Mouse (Mus musculus) intestine, postnatal 0 days (tissue): ENCODE results near the gene Slc39a1. TPM values are rescaled to one million over a fixed set of nuclear protein-coding genes. Genes with fewer than 3 reads are reported as not detected.

Source experiments
- ATAC-seq: fragments of 200-750 bp; cut with Nextera tagmentation; 2 replicates; pipeline ENCODE4 v1.8.0; 2017; ENCODE audit warnings: mild to moderate bottlenecking, moderate TSS enrichment, moderate library complexity
- H3K27ac ChIP-seq: fragments of 300-500 bp; sonication (generic); 2 replicates; pipeline ENCODE4 v1.5.1; 2014; ENCODE audit warnings: mild to moderate bottlenecking, low read depth, low read length, moderate library complexity
- H3K27me3 ChIP-seq: fragments of 300-500 bp; sonication (generic); replicated peaks from 2 replicates; pipeline ENCODE4 v1.6.1; 2014; ENCODE audit warnings: low read length, mixed read lengths; ENCODE audit not compliant: control insufficient read depth, insufficient read depth
- H3K36me3 ChIP-seq: fragments of 300-500 bp; sonication (generic); 2 replicates; pipeline ENCODE4 v1.6.1; 2014; ENCODE audit warnings: mild to moderate bottlenecking, moderate library complexity; ENCODE audit not compliant: control insufficient read depth, insufficient read depth
- H3K4me1 ChIP-seq: fragments of 300-500 bp; sonication (generic); replicated peaks from 2 replicates; pipeline ENCODE4 v1.6.1; 2014; ENCODE audit warnings: antibody characterized with exemption, low read length, mixed read lengths; ENCODE audit not compliant: control insufficient read depth, insufficient read depth
- H3K4me2 ChIP-seq: fragments of 300-500 bp; sonication (generic); replicated peaks from 2 replicates; pipeline ENCODE4 v1.6.1; 2014; ENCODE audit warnings: low read depth, mild to moderate bottlenecking, moderate library complexity
- H3K4me3 ChIP-seq: fragments of 300-500 bp; sonication (generic); 2 replicates; pipeline ENCODE4 v1.5.1; 2014; ENCODE audit warnings: low read depth, low read length
- H3K9ac ChIP-seq: fragments of 300-500 bp; sonication (generic); 2 replicates; pipeline ENCODE4 v1.6.1; 2014; ENCODE audit warnings: mild to moderate bottlenecking, low read depth, low read length
- H3K9me3 ChIP-seq: fragments of 300-500 bp; sonication (generic); 2 replicates; pipeline ENCODE4 v1.6.1; 2016; ENCODE audit warnings: mixed run types; ENCODE audit not compliant: control insufficient read depth
- CTCF ChIP-seq: sonication (generic); IDR thresholded peaks from 2 replicates; pipeline ENCODE4 v1.5.1; 2016; ENCODE audit warnings: low read depth, mild to moderate bottlenecking, control low read depth, antibody characterized with exemption, moderate library complexity
- WGBS: fragments of 180-500 bp; shearing (Covaris S2); extraction: QIAGEN DNeasy Blood & Tissue Kit; methylation state at CpG from one replicate; pipeline ENCODE4 v1.1.7; 2014; 5-methylcytosine and 5-hydroxymethylcytosine counted together
- polyA plus RNA-seq: library from polyadenylated mRNA; unstranded; fragments of >200 nt; fragmentation: Nextera tagmentation; extraction: Ambion mirVana; gene quantifications from 2 replicates; pipeline ENCODE4 v1.2.1, GENCODE M21; 2015

Slc39a1 gene
- polyA plus RNA-seq, 1 experiment from 2014 or later = 153 TPM

DNA sequence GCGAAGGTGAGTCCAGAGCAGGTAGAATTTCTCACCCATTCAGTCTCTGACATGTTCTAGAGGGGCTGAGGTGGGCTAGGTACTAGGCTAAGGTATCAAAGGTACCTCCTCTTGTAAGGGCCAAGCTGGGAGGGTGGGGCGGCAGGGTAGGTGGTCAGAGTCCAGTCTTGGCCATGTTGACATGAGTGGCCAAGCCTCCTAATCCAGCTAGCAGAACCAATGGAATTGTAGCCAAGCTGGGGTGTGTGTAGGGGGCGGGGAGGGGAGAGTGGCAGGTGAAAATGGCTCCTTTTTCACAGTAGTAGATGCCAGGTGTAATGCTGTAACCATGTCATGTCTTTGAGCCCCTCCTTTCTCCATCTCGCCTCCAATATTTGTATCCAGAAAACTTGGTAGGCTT lies 10.5 kb downstream of the Slc39a1 start:
- H3K4me3 ChIP-seq = no peak overlapping the region
- peaks cover 57% of the 10 kb centered on the region for H3K36me3 ChIP-seq
- H3K27me3 ChIP-seq = no peaks in the 10 kb centered on the region
- no peak for TF ChIP-seq CTCF
- 0 out of 2 replicates have a peak, but pooled peaks cover 4% of the 10 kb centered on the region for H3K4me1 ChIP-seq
- H3K4me2 ChIP-seq = no peak overlapping the region
- H3K9ac ChIP-seq = no peak overlapping the region
- H3K9me3 ChIP-seq = no peaks in the 10 kb centered on the region
- 67% methylated on average over 4 of the region's 4 CpGs for WGBS
- no peak for ATAC-seq
- H3K27ac ChIP-seq = no peak overlapping the region

DNA sequence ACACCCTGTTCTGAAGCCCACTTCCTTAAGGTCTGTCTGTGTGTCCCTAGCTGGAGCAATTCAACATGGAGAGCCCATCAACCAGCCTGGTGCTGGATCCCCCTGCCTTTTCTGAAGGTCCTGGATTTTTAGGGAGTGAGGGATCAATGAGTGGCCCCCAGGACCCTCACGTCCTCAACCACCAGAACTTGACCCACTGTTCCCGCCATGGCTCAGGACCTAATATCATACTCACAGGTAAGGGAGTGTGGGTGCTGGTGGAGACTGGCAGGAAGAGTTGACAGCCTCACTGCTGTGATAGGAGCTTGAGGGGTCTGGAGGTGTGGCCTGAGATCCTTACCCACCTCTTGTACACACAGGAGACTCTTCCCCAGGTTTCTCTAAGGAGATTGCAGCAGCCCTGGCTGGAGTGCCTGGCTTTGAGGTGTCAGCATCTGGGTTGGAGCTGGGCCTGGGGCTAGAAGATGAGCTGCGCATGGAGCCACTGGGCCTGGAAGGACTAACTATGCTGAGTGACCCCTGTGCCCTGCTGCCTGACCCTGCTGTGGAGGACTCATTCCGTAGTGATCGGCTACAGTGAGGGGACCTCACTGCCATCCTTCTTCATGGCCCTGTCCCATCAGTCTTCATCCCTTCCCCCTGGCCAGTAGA lies 15.3 kb downstream of the Slc39a1 start:
- H3K4me1 ChIP-seq = no peaks in the 10 kb centered on the region; the same call in 1 of the 2 replicates
- no peaks in the 10 kb centered on the region for H3K27me3 ChIP-seq
- H3K4me2 ChIP-seq = no peak overlapping the region
- H3K4me3 ChIP-seq = no peak overlapping the region
- no peak overlapping the region for H3K27ac ChIP-seq
- H3K9ac ChIP-seq = no peak overlapping the region
- H3K36me3 ChIP-seq = peaks cover 53% of the 10 kb centered on the region
- no peak for TF ChIP-seq CTCF
- no peaks in the 10 kb centered on the region for H3K9me3 ChIP-seq
- no peak for ATAC-seq
- WGBS = 95% methylated on average over 5 of the region's 5 CpGs

DNA sequence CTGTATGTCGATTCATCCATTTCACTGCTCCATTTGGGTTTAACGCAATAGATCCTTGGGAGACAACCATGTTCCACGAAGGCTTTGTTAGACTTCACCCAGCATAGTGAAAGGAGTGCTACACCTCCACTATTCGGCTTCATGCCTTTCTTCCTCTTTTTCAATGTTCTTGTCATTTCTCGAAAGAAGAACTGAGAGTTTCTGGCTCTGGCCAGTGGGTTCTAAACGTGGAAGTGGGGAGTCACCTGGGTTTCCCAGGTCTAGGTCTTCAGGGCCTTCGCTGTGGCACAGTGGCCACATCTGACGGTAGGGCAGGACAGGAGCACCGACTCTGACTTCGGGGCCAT lies 16.7 kb downstream of the Slc39a1 start:
- H3K4me3 ChIP-seq = peak overlapping the region; percentile 69
- H3K9me3 ChIP-seq = no peaks in the 10 kb centered on the region
- no peak for ATAC-seq
- H3K9ac ChIP-seq = peak overlapping the region; percentile 80; the same call in 1 of the 2 replicates
- H3K27me3 ChIP-seq = no peaks in the 10 kb centered on the region
- peak overlapping the region; percentile 84 for H3K4me2 ChIP-seq
- no peak for TF ChIP-seq CTCF
- 34% methylated on average over 10 of the region's 10 CpGs for WGBS
- H3K27ac ChIP-seq = 0 out of 2 replicates have a peak overlapping the region, but pooled peaks have one; percentile 94
- H3K4me1 ChIP-seq = no peaks in the 10 kb centered on the region; the same call in 1 of the 2 replicates
- H3K36me3 ChIP-seq = peaks cover 42% of the 10 kb centered on the region

DNA sequence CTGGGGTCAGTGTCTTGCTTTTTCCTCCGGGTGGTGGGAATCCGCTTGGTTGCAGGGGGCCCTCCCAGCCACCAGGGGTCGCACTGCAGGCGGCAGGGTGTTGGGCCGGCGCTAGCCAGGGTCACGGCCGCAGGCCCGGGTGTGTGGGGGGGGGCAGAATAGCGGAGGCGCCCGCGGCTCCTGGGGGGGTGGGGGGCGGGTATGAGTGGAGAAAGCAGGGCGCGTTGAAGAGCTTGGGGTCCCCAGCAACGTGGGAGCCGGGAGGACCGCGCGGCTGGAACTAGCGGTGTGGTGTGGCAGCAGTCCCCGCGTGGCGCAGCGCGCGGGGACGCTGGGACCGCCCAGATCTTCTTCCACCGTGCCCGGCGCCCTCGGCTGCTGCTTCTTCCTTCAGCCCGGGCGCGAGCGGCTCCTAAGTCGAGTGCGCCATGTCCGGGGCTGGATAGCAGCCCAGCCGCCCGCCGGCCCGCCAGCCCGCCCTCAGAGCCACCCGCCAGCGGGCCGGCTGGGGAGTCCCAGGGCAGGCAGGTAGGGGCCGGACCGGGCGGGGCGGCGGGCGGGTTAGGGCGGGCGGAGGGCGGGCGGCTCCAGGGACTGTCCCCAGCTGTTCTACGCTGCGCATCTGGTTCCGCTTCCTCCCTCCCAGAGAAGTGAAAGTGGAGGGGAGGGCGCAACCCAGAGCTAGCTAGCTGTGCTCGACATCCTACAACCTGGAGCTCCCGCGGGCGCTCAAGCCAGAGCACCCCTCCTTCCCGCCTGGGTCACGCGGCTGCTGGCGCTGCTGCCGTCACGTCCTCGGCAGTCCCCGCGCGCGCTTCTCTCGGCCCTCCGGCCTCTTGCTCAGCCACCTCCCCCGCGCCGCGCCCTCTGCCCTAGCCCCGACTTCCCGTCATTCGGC lies 17.3 kb downstream of the Slc39a1 start, which contains the start of gene Dennd4b:
TSS of gene Dennd4b (plus strand) at position 152 of the 898 bp plus-strand sequence.
- no peaks in the 10 kb centered on the region; the same call in 1 of the 2 replicates for H3K4me1 ChIP-seq
- H3K27ac ChIP-seq = peak within 1 kb of the TSS; percentile 94
- peak within 1 kb of the TSS; percentile 84 for H3K4me2 ChIP-seq
- peak within 1 kb of the TSS; percentile 80 for H3K9ac ChIP-seq
- H3K4me3 ChIP-seq = peak within 1 kb of the TSS; percentile 69
- peak; percentile 92 for TF ChIP-seq CTCF
- H3K27me3 ChIP-seq = no peaks in the 10 kb centered on the region
- peaks cover 36% of the 10 kb centered on the region for H3K36me3 ChIP-seq
- under 1% methylated on average over 71 of the region's 87 CpGs for WGBS
- H3K9me3 ChIP-seq = no peaks in the 10 kb centered on the region
- ATAC-seq = peak; percentile 90

DNA sequence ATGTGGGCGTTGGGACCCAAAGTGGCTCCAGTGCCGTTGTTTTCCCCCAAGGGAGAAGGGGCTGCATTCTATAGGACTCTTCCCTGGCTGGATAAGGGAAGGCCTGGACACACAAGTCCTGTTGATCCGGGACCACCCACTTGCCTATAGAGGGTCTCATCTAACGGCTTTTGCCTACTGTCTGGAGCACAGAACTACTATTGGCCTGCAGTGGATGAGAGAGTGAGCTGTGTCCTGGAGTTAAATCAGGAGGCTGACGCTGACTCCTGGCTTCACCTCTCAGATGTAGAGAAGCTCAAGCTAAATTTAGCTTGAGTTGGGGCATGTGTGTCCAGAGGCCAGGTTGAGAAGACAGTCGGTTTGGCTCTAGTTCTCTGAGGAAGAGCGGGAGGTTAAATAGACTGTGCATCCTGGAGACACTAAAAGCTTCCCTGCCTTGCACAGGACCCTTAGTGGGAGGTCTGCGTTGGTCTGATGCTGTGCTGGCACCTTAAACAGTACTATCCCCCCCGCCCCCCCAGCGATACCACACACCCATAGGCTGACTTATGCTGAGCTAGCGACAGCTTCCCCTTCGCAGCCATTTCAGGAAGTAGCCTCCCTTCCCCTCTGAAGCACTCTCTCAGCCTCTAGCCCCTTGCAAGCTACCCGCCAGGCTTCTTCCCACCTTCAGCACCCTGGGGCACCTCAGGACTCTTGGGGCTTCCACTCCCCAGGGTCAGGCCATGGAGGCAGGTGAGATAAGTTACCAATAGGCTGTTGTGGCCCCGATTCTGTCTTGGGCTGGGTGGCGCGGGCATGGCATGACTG lies 18.2 kb downstream of the Slc39a1 start:
- ATAC-seq = no peak; the same call in 1 of the 2 replicates
- Histone ChIP-seq H3K27ac (peak overlapping the region; percentile 94), H3K9me3 (no peaks in the 10 kb centered on the region)

More for the DNA sequence above, 18.2 kb downstream of the Slc39a1 start:
- Histone ChIP-seq H3K4me2 (peak overlapping the region; percentile 84), H3K36me3 (peaks cover 27% of the 10 kb centered on the region), H3K27me3 (no peaks in the 10 kb centered on the region), H3K9ac (peak overlapping the region; percentile 80), H3K4me3 (peak overlapping the region; percentile 69), H3K4me1 (no peaks in the 10 kb centered on the region; the same call in 1 of the 2 replicates)
- 30% methylated on average over 16 of the region's 16 CpGs for WGBS
- TF ChIP-seq CTCF = no peak
